Mouse (Mus musculus) megakaryocyte-erythroid progenitor cell, adult 5-6 weeks (primary cell): ENCODE measurements around the gene Gm44502. TPM values are rescaled to one million over a fixed set of nuclear protein-coding genes. Genes with fewer than 3 reads are reported as not detected.

Source experiments
- ATAC-seq: replicated peaks from 2 replicates; pipeline ENCODE4 v1.8.0; 2016; ENCODE audit warnings: mild to moderate bottlenecking, inconsistent platforms; ENCODE audit not compliant: severe bottlenecking, poor library complexity, low FRiP score, low TSS enrichment
- total RNA-seq, 2 experiments: library from RNA; stranded (forward) in 1 of 2; stranded (reverse) in 1 of 2; fragments of 200-1000, 215-1000 nt in 1 of 2; fragments of >200 nt in 1 of 2; fragmentation: Nextera tagmentation in 1 of 2; gene quantifications; 2 replicates each; pipeline ENCODE4 v1.2.3; 2014 to 2017

Gene Gm44502
- total RNA-seq, 2 experiments from 2014 or later = not detected

DNA sequence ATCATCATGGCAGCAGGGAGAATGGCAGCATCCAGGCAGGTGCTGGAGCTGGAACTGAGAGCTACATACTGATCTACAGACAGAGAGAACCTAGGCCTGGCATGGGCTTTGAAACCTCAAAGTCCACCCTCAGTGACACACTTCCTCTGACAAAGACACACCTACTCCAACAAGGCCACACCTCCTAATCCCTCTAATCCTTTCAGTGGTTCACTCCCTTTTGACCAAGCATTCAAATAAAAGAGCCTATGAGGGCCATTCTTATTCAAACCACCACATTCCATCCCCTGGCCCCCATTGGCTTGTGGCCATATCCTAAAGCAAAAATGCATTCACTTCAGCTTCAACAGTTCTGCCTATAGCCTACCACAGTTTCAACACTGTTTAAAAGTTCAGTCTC, 22.8 kb downstream of the Gm44502 start:
- ATAC-seq = no peak

DNA sequence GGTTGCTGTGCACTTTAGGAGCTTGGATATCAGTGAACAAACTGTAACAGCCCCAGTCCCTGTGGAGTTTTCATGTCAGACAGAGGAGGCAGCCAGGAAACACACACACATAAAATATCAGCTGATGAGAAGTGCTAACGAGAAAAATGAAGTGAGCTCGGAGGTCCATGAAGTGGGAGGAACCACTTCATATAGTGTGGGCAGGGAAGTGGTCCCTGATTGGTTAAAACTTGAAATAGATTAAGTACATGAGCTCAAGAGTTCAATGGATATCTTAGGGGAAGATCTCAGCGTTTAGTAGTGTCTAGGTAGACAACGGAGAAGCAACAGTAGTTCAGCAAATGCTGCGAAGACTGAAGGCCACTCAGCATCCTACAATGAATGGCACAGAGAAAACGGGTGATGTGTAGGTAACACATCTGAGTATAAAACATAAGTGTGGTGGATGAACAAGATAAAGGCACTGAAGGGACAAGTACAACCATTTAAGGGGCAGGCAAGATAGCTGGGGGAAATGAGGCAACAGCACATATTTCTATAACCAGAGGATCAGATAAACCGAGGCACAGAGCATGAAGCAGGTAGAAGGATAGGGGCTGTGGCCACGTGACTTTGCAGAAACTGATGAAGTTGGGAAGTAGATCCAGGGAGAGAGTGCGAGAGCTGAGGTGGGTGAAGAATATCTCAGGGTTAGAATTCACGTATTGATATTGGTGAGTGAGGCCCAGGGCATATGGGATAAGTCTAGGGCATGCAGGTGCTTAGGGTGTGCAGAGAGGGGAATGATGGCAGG, 24.5 kb downstream of the Gm44502 start:
- no peak for ATAC-seq

DNA sequence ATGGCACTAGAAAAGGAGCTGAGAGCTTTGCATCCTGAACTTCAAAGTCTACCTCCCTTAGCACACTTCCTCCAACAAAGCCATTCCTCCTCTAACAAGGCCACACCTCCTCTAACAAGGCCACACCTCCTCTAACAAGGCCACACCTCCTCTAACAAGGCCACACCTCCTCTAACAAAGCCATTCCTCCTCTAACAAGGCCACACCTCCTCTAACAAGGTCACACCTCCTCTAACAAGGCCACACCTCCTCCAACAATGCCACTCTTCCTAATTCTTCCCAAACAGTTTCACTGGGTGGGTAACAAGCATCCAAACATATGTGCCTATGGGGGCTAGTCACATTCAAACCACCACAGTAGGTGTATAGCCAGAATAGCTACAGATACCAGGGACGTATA, 27.0 kb downstream of the Gm44502 start:
- ATAC-seq = no peak

DNA sequence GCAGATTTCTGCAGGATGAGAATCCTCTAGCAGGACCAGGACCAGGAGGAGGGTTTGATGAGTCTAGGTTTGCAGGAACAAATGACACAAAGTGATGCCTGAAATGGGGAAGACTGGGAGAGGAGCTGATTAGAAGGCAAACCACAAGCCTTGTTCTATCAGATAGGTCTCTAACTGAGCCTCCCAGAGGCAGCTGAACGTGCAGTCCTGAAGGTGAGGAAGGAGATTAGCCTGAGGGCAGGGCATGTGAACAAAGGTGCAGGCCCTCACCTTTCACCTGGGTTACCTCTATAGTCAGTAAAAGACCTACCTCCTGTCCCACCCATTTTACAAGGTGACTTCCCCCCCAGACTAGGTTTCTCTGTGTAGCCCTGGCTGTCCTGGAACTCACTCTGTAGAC, 29.8 kb downstream of the Gm44502 start:
- ATAC-seq = no peak

DNA sequence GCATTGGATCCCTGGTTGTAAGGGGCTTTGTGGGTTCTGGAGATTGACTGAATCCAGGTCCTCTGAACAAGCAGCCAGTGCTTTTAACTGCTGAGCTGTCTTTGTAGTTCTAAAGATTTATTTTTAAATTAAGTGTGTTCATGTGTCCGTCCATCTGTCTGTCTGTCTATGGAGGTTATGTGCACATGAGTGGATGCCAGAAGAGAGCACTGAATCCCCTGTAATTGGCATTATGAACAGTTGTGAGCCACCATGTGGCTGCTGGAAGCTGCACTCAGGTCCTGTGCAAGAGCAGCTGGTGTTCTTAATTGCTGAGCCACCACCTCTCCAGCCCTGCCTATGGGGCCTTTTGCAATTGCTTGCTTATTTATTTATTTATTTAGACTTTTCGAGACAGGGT, 31.4 kb downstream of the Gm44502 start:
- ATAC-seq = no peak

DNA sequence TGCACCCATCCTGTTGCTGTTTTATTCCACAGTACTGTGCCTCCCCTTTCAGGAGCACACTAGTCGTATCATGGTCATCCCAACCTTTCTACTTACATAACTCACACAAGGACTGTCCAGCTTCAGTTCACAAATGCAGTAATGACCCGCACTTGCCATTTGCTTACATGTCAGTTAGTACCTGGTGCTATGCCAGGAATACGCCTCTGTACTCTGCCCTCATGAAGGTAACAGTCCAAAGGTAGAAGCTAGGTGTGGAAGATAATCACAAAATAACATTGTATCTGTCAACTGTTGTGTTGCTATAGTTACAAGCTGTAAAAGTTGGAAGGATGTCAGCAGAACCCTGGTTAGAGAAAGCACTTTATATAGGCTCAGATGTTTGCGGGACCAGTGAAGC, 32.6 kb downstream of the Gm44502 start:
- no peak for ATAC-seq

DNA sequence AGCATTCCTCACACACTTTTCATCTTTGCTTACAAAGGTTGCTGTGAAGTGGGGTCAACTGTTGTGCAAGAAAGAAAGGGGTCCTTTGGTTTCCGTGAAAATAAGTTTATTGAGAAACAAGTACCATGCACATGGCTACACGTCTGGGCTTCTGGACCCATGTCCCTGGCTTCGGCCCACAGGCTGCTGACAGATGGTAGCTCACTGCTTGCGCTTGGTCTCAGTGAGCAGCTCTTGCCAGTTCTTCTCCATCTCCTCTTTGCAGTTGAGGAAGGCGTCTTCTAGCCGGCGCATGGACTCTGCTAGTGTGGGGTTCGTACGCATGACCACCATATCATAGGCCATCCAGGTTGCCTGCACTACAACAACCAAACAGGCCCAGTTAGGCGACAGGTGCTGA, 39.4 kb downstream of the Gm44502 start:
- no peak for ATAC-seq

DNA sequence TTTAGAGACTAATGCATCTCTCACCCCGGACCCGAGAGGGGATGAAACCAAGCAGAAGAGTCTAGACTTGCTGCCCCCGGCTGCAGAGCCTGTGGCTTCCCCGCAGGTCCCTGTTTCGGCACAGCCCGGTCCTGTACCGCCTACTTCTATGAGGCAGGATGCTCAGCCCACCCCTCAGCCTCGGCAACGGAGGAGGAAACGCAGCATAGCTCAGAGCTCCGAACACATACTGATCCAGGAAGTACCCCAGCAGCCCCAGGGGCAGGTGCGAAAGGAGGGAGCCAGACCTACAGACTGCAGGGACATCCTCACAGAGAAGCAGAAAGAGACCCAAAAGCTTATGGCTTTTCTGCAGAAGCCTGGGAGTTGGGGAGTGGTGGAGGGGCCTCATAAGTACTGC, 42.4 kb downstream of the Gm44502 start:
- no peak for ATAC-seq

DNA sequence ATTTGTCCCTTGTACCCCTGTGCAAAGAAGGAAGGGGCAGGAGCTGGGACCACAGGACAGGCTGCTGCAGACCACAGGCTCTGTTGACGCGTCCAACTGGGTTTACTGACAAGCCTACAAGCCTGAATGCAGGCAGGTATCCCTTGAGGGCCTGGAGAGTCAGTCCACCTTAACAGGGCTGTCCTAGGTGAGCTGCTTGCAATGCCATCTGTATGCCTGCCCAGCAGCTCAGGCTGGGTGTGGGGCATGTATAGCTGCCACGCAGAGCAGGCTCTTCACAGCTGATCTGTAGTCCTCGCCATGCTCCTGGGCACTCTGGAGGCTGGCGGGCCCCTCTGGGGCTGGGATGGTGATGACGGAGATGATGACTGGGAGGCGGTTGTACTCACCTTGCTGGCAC, 44.9 kb downstream of the Gm44502 start, which contains the start of gene Klhdc7b:
Gene Klhdc7b, plus strand, starts transcription at position 301 of the 400 bp plus-strand sequence.
- ATAC-seq = no peak

DNA sequence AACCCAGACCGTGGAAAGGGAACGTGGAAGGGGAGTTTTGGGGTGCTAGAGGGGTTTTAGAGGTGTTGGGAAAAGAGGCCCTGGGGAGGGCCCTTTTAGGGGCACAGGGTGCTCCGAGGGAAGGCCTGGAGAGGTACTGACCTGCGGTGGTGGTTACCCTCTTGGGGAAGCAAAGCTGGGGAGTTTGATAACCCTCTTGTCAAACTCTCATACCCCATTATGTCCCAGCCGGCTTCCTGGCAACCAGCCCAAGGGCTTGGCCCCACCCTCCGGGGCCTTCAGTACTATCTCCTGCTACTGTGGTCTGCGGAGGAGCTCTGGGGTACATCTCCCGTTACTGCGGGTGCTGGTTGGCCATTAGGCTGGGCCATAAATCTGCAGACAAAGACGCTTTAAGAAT, 50.1 kb downstream of the Gm44502 start:
- peak; percentile 76 for ATAC-seq

DNA sequence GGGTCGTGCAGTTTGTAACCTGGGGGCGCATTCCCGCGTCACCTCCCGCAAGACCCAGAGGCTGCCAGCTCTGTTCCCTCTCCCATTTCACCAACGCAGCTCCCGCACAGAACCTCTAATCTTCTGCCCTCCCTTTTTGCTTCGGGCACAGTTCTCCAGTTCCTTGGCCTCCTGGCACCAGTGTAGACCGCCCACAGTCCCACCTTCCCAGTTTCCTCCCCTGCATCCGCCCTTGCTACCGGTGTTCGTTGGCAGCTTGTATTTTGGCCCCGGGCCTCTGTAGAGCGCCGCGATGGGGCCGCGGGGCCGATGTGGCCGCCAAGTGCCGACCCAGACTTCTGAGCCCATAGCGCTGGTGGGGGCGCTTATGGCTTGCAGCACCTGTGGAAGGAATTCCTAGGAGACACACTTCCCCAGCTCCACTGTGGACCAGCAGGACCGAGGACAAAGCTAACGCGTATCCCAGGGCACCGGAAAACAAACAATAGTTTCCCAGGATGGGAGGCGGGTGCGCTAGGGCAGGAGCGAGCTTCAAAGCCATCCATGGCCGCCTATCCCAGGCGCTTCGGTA, 50.6 kb downstream of the Gm44502 start, which contains the start of gene Odf3b:
Gene Odf3b, minus strand, starts transcription at position 452 of the 571 bp plus-strand sequence.
- peak; percentile 40 for ATAC-seq

DNA sequence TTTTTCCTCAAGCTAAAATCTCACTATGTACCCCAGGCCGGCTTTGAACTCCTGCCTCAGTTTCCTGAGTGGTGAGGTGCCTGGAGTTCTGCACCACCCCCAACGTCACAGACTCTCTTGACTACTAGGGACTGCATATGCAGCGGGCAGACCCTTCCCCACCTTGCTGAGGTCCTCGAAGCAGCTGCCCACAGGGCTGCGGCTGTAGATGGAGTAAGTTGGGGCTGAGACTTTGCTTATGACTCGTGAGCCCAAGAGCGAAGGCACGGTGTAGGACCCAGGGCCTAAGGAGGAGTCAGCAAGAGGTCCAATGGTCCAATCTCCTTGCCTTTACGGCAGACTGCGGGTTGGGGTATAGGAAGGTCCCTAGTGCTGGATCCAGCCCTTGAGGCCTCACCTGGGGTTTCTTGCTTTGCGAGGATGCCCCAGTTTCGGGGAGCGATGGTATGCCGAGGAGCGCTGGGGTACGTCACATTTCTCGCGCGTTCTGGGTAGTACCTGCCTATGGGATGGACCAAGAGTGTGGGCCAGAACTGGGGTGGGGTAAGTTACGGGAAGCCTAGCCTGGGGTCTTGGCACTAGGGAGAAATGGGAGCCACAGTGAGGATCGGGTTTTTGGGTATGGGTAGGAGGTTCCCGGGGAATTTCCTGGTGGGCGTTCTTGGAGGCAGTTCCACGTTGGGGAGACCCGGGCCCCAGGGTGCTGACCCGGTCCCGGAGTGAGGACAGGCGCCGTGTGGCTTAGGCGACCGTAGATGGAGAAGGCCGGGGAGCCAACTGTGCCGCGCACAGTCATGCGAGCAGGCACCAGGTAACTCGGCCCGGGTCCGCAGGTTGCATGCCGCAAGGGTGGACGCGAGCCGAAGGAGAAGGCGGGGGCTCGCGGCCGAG, 51.3 kb downstream of the Gm44502 start:
- ATAC-seq = peak; percentile 0; the same call in 1 of the 2 replicates

DNA sequence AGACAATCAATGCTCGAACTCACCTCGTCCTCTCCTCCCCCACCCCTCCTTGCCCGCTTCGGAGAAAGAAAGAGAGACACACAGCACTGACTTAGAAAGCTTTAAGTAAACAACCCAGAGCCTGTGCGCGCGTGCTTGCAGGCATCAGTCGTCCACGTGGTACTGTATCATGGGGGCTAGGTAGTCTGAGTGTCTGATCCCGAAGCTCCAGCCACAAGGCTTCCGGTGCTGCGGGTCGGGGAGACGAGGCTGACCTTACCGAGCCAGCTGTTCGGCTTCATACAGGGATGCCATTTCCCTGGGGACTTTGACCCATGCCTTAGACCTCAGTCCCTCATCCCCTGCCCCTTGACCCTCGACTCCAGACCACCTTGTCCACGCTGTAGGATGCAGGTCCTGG, 52.1 kb downstream of the Gm44502 start:
- ATAC-seq = no peak

DNA sequence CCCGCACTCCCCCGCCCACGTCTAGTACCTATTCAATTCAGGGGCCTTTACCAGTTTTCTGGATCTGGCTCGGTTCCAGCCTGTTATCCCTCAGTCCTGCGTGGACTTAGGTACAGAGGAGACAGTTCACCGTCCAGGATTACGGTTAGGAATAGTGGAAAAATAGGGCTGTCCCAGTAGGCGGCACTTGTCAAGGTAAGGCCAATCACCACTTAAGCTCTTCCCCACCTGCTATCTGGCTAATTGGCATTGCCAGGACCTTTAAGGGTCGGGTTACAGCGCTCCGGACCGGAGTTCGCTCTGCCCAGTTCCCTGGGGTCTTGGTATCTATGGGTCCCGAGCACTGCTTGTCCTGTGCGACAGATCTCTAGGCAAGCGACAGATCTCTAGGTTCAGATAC, 52.5 kb downstream of the Gm44502 start, which contains the start of gene Tymp:
Gene Tymp, minus strand, starts transcription at position 83 of the 400 bp plus-strand sequence.
- no peak for ATAC-seq

DNA sequence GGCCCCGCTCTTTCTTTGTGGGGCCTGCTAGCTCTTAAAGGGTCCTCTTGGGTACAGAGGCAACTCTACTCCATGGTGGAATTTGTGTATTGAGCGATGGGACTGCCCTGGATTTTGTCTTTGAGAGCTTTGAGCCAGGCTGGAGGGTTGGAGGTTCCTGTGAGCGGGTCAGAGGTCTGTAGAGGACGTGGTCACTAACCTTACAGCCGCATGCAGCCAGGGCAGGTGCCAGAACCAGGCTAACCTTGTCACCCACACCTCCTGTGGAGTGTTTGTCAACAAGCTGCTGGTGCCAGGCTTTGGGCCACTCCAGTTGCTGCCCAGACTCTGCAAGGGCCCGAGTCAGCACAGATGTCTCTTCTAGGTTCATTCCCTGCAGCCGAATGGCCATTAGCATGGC, 53.5 kb downstream of the Gm44502 start:
- ATAC-seq = no peak

DNA sequence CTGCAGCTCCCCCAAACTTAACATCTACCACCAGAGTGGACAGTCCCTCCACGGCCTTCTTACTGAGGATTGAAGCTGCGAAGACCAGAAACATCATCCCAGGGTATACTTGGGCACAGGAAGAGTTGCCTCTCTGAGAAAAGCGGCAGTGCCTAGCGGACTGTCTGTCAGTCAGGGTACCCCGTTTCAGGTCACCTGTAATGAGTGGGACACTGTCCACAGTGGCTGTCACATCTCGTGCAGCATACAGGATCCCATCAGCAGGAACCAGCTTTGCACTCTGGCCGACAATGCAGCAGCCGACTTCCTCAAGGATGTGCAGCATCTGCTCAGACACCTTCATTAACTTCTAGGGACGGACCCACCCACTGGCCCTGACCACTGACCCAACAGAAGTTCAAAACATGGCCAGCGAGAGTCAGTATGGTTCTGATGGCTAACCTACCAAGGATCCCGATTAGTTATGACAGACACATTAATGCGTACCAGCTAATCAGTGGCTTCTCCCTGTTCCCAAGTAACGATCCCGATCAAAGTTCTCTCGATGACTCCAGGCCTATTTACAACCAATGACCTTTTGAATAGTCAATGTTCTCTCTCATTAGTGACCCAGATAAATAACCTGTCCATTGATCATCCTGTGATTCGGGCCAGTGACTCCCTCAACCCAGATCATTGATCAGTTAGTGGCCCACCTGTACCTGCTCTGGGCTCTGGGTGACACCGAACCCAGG, 54.5 kb downstream of the Gm44502 start:
- ATAC-seq = no peak

DNA sequence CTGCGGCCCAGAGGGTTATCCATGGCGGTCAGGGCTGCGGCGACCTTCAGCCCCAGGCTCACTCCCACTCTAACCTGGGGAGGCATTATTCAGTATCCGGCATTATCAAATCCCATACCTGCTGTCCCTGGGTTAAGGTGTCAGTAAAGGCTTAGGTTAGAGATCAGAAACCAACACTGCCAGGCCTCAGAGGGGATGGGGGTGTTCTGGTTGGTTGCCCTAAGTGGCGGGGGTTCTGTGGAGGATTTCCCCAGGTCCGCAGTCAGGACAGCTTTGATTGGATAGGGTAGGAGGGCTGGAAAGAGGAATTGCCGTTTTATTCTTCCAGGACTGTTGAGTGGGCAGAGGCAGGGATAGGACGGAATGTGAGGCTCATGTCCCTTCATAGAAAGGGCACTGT, 55.2 kb downstream of the Gm44502 start:
- ATAC-seq = no peak

DNA sequence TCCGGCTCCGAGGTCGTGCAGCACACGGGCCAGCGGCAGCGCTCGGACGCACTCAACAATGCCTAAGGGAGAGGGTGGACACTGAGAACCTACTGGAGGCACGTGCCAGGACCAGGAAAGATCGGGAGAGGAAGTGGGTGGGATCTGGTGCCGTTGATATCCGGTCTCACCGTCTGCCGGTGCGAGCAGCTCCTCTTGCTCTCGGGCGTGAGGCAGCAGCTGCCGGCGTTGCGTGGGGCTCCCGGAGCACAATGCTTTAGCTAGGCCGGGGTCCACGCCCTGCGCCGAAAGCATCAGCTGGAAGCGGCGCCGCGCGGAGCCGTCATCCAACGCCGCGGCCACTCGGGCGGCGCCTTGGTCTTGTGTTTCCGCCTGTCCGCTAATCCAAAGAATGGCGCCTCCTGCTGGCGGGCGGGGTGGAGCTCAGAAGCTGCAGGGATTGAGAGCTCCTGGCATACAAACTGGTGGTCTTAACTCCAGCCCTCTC, 55.7 kb downstream of the Gm44502 start, which contains the start of gene Sco2:
Gene Sco2, minus strand, starts transcription at position 85 of the 487 bp plus-strand sequence.
- ATAC-seq = peak; percentile 34
